Mouse (Mus musculus) brain, embryonic 14.5 days (tissue): ENCODE data around the gene Gm1604a.
"Not testable (repeated sequence)": the region's sequence is repeated elsewhere in the genome, so short reads cannot be mapped to it uniquely, and the experiment has no call there.

ENCODE experiments used
- CTCF ChIP-seq: fragments of 200-500 bp; IDR thresholded peaks from 2 replicates; pipeline ENCODE4 v1.5.1; 2012; ENCODE audit warnings: inconsistent platforms, mild to moderate bottlenecking, moderate library complexity, borderline replicate concordance; ENCODE audit not compliant: insufficient read depth, insufficient read length; ENCODE audit errors: extremely low read depth
- POLR2A ChIP-seq: fragments of 200-500 bp; IDR thresholded peaks from 2 replicates; pipeline ENCODE4 v1.6.1; 2012; ENCODE audit warnings: mild to moderate bottlenecking, inconsistent platforms, borderline replicate concordance; ENCODE audit not compliant: poor library complexity, insufficient read depth, insufficient read length, severe bottlenecking; ENCODE audit errors: extremely low read depth

DNA sequence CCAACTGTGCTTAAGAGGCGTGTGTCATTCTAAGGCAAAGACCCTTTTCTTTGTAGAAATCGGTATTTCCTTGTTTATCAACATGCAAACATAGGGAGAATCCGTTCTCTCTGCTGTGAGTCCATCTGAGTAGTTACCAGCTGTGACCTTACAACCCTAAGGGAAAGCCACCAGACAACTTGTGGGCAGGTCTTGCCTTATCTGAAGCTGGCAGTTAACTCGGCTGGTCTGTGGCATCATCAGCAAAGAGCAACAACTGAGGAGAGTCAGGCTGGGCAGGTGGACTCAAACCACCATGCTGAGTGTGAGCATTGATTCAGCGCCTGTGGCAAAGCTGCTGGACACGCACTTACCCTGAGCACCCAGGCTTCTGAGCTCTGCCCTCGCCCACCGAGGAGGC is 90.9 kb downstream of the Gm1604a start:
- TF ChIP-seq CTCF, POLR2A: not testable (repeated sequence)
